Mouse (Mus musculus): ENCODE measurements around the gene Mrpl20. TPM values are rescaled to one million over a fixed set of nuclear protein-coding genes. Genes with fewer than 3 reads are reported as not detected.

Gene Mrpl20
- total and polyA plus RNA-seq, 3 experiments, result 50.7 to 77.9 (median 69.9) TPM

- 11% methylated on average over 11 of the region's 11 CpGs for WGBS
Measured at GRCm38 (mm10) chr4:155837404-155838010, 34.8 kb downstream of the Mrpl20 start.

GRCm38 (mm10) chr4:155838187-155839153 lies 35.8 kb downstream of the Mrpl20 start:
- Histone ChIP-seq H3K79me2 (replicated peaks; ENCODE audit: control insufficient read depth, insufficient read depth, low read length) (no peaks in the 10 kb centered on the region), H3K4me1 (ENCODE audit: control insufficient read depth, insufficient read depth, low read length) (peaks cover 23% of the 10 kb centered on the region), H3K4me3 (no peak overlapping the region), H3K9ac (ENCODE audit: low read depth, low read length) (peak overlapping the region; percentile 34; the same call in 1 of the 2 replicates), H3K27me3 (ENCODE audit: control insufficient read depth, insufficient read depth, low read length) (no peaks in the 10 kb centered on the region), H3K36me3 (ENCODE audit: control insufficient read depth, insufficient read depth, low read length) (peaks cover 2% of the 10 kb centered on the region; the same call in 1 of the 2 replicates), H3K27ac (peak overlapping the region; percentile 84)
- TF ChIP-seq CTCF (IDR thresholded peaks at IDR 0.05), result no peak
- 0 out of 2 replicates have a peak, but pooled peaks have one; percentile 10 for TF ChIP-seq POLR2A (IDR thresholded peaks at IDR 0.05; ENCODE audit: insufficient read depth, low read depth, low read length)
- TF ChIP-seq EP300 (IDR thresholded peaks at IDR 0.05; ENCODE audit: insufficient read depth, low read depth, low read length), result peak; percentile 54; the same call in 1 of the 2 replicates
- intact Hi-C loops (cut with DNase I), result no loop called here
- DNase-seq, result peak; percentile 65 to 70
- 33% methylated on average over 8 of the region's 8 CpGs for WGBS

More at GRCm38 (mm10) chr4:155837404-155838010, 34.8 kb downstream of the Mrpl20 start:
- intact Hi-C loops (cut with DNase I), result no loop called here
- Histone ChIP-seq H3K79me2 (replicated peaks; ENCODE audit: control insufficient read depth, insufficient read depth, low read length) (no peaks in the 10 kb centered on the region), H3K4me1 (ENCODE audit: control insufficient read depth, insufficient read depth, low read length) (peaks cover 23% of the 10 kb centered on the region), H3K27ac (peak overlapping the region; percentile 84), H3K9ac (ENCODE audit: low read depth, low read length) (no peak overlapping the region; the same call in 1 of the 2 replicates), H3K27me3 (ENCODE audit: control insufficient read depth, insufficient read depth, low read length) (no peaks in the 10 kb centered on the region), H3K4me3 (no peak overlapping the region), H3K36me3 (ENCODE audit: control insufficient read depth, insufficient read depth, low read length) (peaks cover 2% of the 10 kb centered on the region; the same call in 1 of the 2 replicates)
- TF ChIP-seq EP300 (IDR thresholded peaks at IDR 0.05; ENCODE audit: insufficient read depth, low read depth, low read length) (no peak), POLR2A (IDR thresholded peaks at IDR 0.05; ENCODE audit: insufficient read depth, low read depth, low read length) (no peak), CTCF (IDR thresholded peaks at IDR 0.05) (no peak)
- DNase-seq, result peak; percentile 67 to 81

GRCm38 (mm10) chr4:155839483-155839910 lies 36.8 kb downstream of the Mrpl20 start, which contains the start of gene Mxra8:
Gene Mxra8 (plus strand): TSS chr4:155839680.
- 27% methylated on average over 16 of the region's 16 CpGs for WGBS
- no peaks in the 10 kb centered on the region for H3K27me3 ChIP-seq (ENCODE audit: control insufficient read depth, insufficient read depth, low read length)
- intact Hi-C loops (cut with DNase I), result no loop called here
- H3K79me2 ChIP-seq (replicated peaks; ENCODE audit: control insufficient read depth, insufficient read depth, low read length), result no peaks in the 10 kb centered on the region
- peak within 1 kb of the TSS; percentile 53 for H3K4me3 ChIP-seq
- H3K4me1 ChIP-seq (ENCODE audit: control insufficient read depth, insufficient read depth, low read length), result peaks cover 19% of the 10 kb centered on the region
- H3K27ac ChIP-seq, result peak within 1 kb of the TSS; percentile 84
- H3K36me3 ChIP-seq (ENCODE audit: control insufficient read depth, insufficient read depth, low read length), result no peaks in the 10 kb centered on the region
- DNase-seq, result peak; percentile 87 to 92
- TF ChIP-seq CTCF (IDR thresholded peaks at IDR 0.05) (no peak), EP300 (IDR thresholded peaks at IDR 0.05; ENCODE audit: insufficient read depth, low read depth, low read length) (peak; percentile 53; the same call in 1 of the 2 replicates), POLR2A (IDR thresholded peaks at IDR 0.05; ENCODE audit: insufficient read depth, low read depth, low read length) (peak; percentile 80)
- peak within 1 kb of the TSS; percentile 80 for H3K9ac ChIP-seq (ENCODE audit: low read depth, low read length)

- intact Hi-C loops (cut with DNase I), result no loop called here
Measured at GRCm38 (mm10) chr4:155840076-155841002, 37.7 kb downstream of the Mrpl20 start.

GRCm38 (mm10) chr4:155841003-155841454 lies 38.4 kb downstream of the Mrpl20 start:
- Histone ChIP-seq H3K27ac (peak overlapping the region; percentile 79), H3K4me3 (peak overlapping the region; percentile 53), H3K27me3 (ENCODE audit: control insufficient read depth, insufficient read depth, low read length) (no peaks in the 10 kb centered on the region), H3K79me2 (replicated peaks; ENCODE audit: control insufficient read depth, insufficient read depth, low read length) (no peaks in the 10 kb centered on the region), H3K36me3 (ENCODE audit: control insufficient read depth, insufficient read depth, low read length) (no peaks in the 10 kb centered on the region), H3K4me1 (ENCODE audit: control insufficient read depth, insufficient read depth, low read length) (peaks cover 19% of the 10 kb centered on the region), H3K9ac (ENCODE audit: low read depth, low read length) (peak overlapping the region; percentile 80)
- TF ChIP-seq EP300 (IDR thresholded peaks at IDR 0.05; ENCODE audit: insufficient read depth, low read depth, low read length) (no peak), POLR2A (IDR thresholded peaks at IDR 0.05; ENCODE audit: insufficient read depth, low read depth, low read length) (peak; percentile 36; the same call in 1 of the 2 replicates), CTCF (IDR thresholded peaks at IDR 0.05) (peak; percentile 61)
- under 1% methylated on average over 32 of the region's 32 CpGs for WGBS
- intact Hi-C loops (cut with DNase I), result no loop called here
- DNase-seq, result peak; percentile 74 to 76

More at GRCm38 (mm10) chr4:155840076-155841002, 37.7 kb downstream of the Mrpl20 start:
- peak overlapping the region; percentile 79 for H3K27ac ChIP-seq
- 12% methylated on average over 8 of the region's 8 CpGs for WGBS
- H3K9ac ChIP-seq (ENCODE audit: low read depth, low read length), result peak overlapping the region; percentile 80
- no peaks in the 10 kb centered on the region for H3K36me3 ChIP-seq (ENCODE audit: control insufficient read depth, insufficient read depth, low read length)
- H3K4me3 ChIP-seq, result peak overlapping the region; percentile 53
- H3K4me1 ChIP-seq (ENCODE audit: control insufficient read depth, insufficient read depth, low read length), result peaks cover 19% of the 10 kb centered on the region
- H3K27me3 ChIP-seq (ENCODE audit: control insufficient read depth, insufficient read depth, low read length), result no peaks in the 10 kb centered on the region
- DNase-seq, result peak in 1 of 2 experiments; percentile 19
- no peaks in the 10 kb centered on the region for H3K79me2 ChIP-seq (replicated peaks; ENCODE audit: control insufficient read depth, insufficient read depth, low read length)
- TF ChIP-seq EP300 (IDR thresholded peaks at IDR 0.05; ENCODE audit: insufficient read depth, low read depth, low read length), result no peak
- TF ChIP-seq POLR2A (IDR thresholded peaks at IDR 0.05; ENCODE audit: insufficient read depth, low read depth, low read length), result no peak
- no peak for TF ChIP-seq CTCF (IDR thresholded peaks at IDR 0.05)

All from heart, adult 2 months (tissue).